Mouse (Mus musculus): Measurements from ENCODE around the gene Tent5b.

- no peak for TF ChIP-seq HCFC1 (IDR thresholded peaks at IDR 0.05; ENCODE audit: borderline replicate concordance, insufficient read depth, low read length)
- no peak for TF ChIP-seq ZNF384 (IDR thresholded peaks at IDR 0.05; ENCODE audit: low read depth, low read length)
- no peak for TF ChIP-seq ZC3H11A (IDR thresholded peaks at IDR 0.05; ENCODE audit: borderline replicate concordance, low read depth, low read length)
These were observed 47.3 kb upstream of the Tent5b start for GRCm38 (mm10) chr4:133432560-133433171.

Data from ES-E14 (cell line).